Mouse (Mus musculus): ENCODE measurements around the gene Vmn1r126. TPM values are rescaled to one million over a fixed set of nuclear protein-coding genes. Genes with fewer than 3 reads are reported as not detected.
"Not testable (repeated sequence)": the region's sequence is repeated elsewhere in the genome, so short reads cannot be mapped to it uniquely, and the experiment has no call there.

Gene Vmn1r126
- not detected for total RNA-seq (2021)

DNA sequence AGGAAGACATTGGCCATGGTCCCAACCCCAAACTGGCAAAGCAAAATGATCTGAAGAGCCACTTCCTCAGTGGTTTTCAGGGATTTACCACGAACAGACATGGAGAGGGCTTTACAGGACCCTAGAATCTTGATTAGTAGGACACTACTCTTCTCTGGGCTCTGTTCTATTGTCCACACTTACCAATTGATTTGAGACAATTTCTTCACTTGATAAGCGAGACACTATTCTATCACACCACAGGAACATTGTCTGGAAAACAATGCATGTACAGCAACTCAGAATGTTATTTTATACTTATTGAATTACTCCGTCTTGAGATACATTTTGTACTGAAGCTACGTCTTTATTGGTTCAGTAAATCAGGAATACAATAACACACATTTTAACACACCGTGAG, at the start of gene Vmn1r126:
Gene Vmn1r126, minus strand, starts transcription at position 101 of the 400 bp plus-strand sequence.
- not testable (repeated sequence) for DNase-seq

DNA sequence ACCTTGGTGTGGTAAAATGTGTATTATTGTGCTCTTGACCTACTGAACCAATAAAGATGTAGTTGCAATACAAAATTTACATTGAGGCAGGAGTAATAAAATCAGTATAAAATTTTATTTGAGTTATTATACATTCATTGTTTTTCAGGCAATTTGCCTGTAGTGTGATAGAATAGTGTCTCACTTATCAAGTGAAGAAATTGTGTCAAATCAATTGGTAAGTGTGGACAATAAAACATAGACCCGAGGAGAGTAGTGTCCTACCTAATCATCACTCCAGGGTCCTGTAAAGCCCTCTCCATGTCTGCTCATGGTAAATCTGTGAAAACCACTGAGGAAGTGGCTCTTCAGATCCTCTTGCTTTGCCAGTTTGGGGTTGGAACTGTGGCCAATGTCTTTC, 47.8 kb upstream of the Vmn1r126 start, which contains the start of gene Vmn1r128:
Gene Vmn1r128, plus strand, starts transcription at position 301 of the 400 bp plus-strand sequence.
- DNase-seq, result not testable (repeated sequence)

DNA sequence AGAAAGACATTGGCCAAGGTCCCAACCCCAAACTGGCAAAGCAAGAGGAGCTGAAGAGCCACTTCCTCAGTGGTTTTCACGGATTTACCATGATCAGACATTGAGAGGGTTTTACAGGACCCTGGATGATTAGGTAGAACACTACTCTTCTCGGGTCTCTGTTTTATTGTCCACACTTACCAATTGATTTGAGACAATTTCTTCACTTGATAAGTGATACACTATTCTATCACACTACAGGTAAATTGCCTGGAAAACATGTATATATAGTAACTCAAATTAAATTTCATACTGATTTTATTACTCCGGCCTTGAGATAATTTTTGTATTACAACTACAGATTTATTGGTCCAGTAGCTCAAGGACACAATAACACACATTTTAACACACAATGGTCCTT, 18.5 kb upstream of the Vmn1r126 start, which contains the start of gene Vmn1r127:
Gene Vmn1r127, minus strand, starts transcription at position 101 of the 400 bp plus-strand sequence.
- DNase-seq, result not testable (repeated sequence)

DNA sequence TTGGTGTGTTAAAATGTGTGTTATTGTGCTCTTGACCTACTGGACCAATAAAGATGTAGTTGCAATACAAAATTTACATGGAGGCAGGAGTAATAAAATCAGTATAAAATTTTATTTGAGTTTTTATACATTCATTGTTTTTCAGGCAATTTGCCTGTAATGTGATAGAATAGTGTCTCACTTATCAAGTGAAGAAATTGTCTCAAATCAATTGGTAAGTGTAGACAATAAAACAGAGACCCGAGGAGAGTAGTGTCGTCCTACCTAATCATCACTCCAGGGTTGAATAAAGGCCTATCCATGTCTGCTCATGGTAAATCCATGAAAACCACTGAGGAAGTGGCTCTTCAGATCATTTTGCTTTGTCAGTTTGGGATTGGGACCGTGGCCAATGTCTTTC, 29.4 kb downstream of the Vmn1r126 start, which contains the start of gene Vmn1r125:
Gene Vmn1r125, plus strand, starts transcription at position 301 of the 400 bp plus-strand sequence.
- not testable (repeated sequence) for DNase-seq

DNA sequence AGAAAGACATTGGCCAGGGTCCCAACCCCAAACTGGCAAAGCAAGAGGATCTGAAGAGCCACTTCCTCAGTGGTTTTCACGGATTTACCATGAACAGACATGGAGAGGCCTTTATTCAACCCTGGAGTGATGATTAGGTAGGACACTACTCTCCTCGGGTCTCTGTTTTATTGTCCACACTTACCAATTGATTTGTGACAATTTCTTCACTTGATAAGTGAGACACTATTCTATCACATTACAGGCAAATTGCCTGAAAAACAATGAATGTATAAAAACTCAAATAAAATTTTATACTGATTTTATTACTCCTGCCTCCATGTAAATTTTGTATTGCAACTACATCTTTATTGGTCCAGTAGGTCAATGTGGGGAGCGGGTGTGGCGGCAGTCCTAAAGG, 40.8 kb downstream of the Vmn1r126 start, which contains the start of gene Vmn1r124:
Gene Vmn1r124, minus strand, starts transcription at position 101 of the 400 bp plus-strand sequence.
- not testable (repeated sequence) for DNase-seq

Other genes starting within 250 kb of the Vmn1r126 start
- gene Vmn1r120, start 247.7 kb downstream of the Vmn1r126 start, total RNA-seq (2021), result not detected
- gene Vmn1r121, start 203.0 kb downstream of the Vmn1r126 start, total RNA-seq (2021), result not detected
- gene Vmn1r122, start 167.3 kb downstream of the Vmn1r126 start, total RNA-seq (2021), result not detected
- not detected for gene Vmn1r123, start 139.3 kb downstream of the Vmn1r126 start, total RNA-seq (2021)
- not detected for gene Gm5157, start 111.0 kb downstream of the Vmn1r126 start, total RNA-seq (2021)
- gene Vmn1r124, start 40.9 kb downstream of the Vmn1r126 start, total RNA-seq (2021), result not detected
- not detected for gene Vmn1r125, start 29.3 kb downstream of the Vmn1r126 start, total RNA-seq (2021)
- not detected for gene Vmn1r127, start 18.4 kb upstream of the Vmn1r126 start, total RNA-seq (2021)
- gene Vmn1r128, start 47.9 kb upstream of the Vmn1r126 start, total RNA-seq (2021), result not detected
- not detected for gene Vmn1r129, start 59.8 kb upstream of the Vmn1r126 start, total RNA-seq (2021)
- not detected for gene Gm6882, start 131.3 kb upstream of the Vmn1r126 start, total RNA-seq (2021)
- gene Vmn1r130, start 210.3 kb upstream of the Vmn1r126 start, total RNA-seq (2021), result not detected
- not detected for gene Vmn1r131, start 244.6 kb upstream of the Vmn1r126 start, total RNA-seq (2021)

All from heart, postnatal 4 days (tissue).